In the genomic region with DNA sequence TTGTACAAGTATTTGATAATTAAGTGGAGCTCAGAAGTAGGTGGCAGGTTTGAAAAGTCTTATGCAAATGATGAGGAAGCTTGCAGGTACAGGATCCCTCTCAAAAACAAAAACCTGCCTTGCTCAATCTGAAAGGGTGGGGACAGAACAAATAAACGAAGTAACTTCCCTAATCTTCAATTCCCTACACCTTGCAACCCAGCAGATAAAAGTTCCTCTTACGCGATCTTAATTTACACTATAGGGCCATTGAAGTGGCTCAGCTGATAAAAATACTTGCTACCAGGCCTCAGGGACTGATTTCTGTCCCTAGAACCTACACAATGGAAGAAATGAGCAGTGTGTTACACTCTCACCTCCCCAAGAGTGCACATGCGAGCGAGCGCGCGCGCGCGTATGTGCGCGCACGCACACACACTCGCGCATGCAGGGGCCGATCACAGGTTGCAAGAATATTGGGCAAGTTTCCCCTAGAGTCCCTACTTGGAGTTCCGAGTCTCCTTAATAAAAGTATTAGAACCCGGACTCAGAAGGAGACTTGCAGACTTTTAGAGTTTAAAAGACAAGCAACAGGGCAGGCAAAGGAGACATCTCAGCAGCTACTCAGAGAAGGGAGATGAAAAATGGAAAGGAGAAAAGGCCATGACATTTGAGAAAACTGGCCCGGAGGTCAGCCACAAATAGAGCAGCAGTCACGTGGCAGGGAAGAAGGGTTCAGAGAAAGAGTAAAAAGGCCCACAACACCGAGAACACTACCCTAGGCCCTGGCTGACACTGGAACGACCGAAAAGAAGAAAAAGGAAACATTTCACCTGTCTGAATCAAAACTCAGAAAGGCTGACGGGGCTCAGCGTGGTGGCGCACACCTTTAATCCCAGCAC, we compare ENCODE assay signal across 22 mouse cellular contexts. TPM values are rescaled to one million over a fixed set of nuclear protein-coding genes. Genes with fewer than 3 reads are reported as not detected.
DNase-seq lines count a peak whose midpoint lies in the region; ATAC-seq and TF ChIP-seq lines count a peak whose summit lies in the region.
"Had no signal": no experiment of that assay in that cellular context is flagged by ENCODE, and none has a peak within 500 bp of the region (broad histone marks: within the 10 kb centered on the region; RNA-seq: fewer than 3 reads in every experiment).

No protein-coding gene starts in this region.

- no peak overlapping the region; the same call in 1 of the 2 replicates for H3K4me2 ChIP-seq in liver, postnatal 0 days (ENCODE audit: low read depth, low read length)
- H3K4me2 ChIP-seq: heart, embryonic 13.5 days; kidney, embryonic 15.5 days; limb, embryonic 15.5 days; neural tube, embryonic 12.5 days had no signal

- H3K27me3 ChIP-seq in E14TG2a.4 (ENCODE audit: insufficient read depth, low read length) (no peaks in the 10 kb centered on the region), MEL (ENCODE audit: control insufficient read depth in 1 of 2, insufficient read depth in 2 of 2, low read length in 2 of 2) (no peaks in the 10 kb centered on the region)
- no peaks in the 10 kb centered on the region for H3K27me3 ChIP-seq in liver, postnatal 0 days (ENCODE audit: insufficient read depth, low read length)
- H3K27me3 ChIP-seq: limb, embryonic 15.5 days; neural tube, embryonic 12.5 days had no signal

- no peak overlapping the region for H3K9ac ChIP-seq in MEL (ENCODE audit: control insufficient read depth, low read depth, low read length, poor library complexity, severe bottlenecking)
- H3K9ac ChIP-seq in liver, postnatal 0 days (replicated peaks), result no peak overlapping the region
- H3K9ac ChIP-seq: forebrain, postnatal 0 days; heart, embryonic 13.5 days; kidney, embryonic 15.5 days; limb, embryonic 15.5 days; neural tube, embryonic 12.5 days had no signal

- no peak for TF ChIP-seq RAD21 in MEL (IDR thresholded peaks at IDR 0.05; ENCODE audit: low read depth, low read length)

- WGBS in liver, postnatal 0 days (ENCODE audit: insufficient replicate concordance), result 78% methylated on average over 27 of the region's 27 CpGs

- H3K4me3 ChIP-seq in E14TG2a.4 (replicated peaks; ENCODE audit: low read length) (peak overlapping the region; percentile 55), MEL (ENCODE audit: control insufficient read depth in 1 of 2, insufficient read depth in 1 of 2, low read depth in 2 of 2, low read length in 2 of 2) (peak overlapping the region in 1 of 2 experiments; percentile 3; a peak in 1 of 4 replicates)
- no peak overlapping the region for H3K4me3 ChIP-seq in liver, postnatal 0 days (ENCODE audit: low read depth, low read length)
- H3K4me3 ChIP-seq: erythroblast, embryonic 14.5 days; heart, embryonic 13.5 days; kidney, embryonic 15.5 days; limb, embryonic 15.5 days; midbrain, embryonic 10.5 days; neural tube, embryonic 12.5 days had no signal

- H3K79me2 ChIP-seq in MEL (ENCODE audit: control insufficient read depth, insufficient read depth, low read length, poor library complexity), result no peaks in the 10 kb centered on the region

- H3K36me3 ChIP-seq in E14TG2a.4 (ENCODE audit: insufficient read depth, low read length) (no peaks in the 10 kb centered on the region), MEL (ENCODE audit: control insufficient read depth in 1 of 2, insufficient read depth in 2 of 2, low read length in 2 of 2) (peaks cover 0 to 6% of the 10 kb centered on the region in 2 experiments; a peak in 2 of 4 replicates)
- H3K36me3 ChIP-seq in liver, postnatal 0 days (replicated peaks; ENCODE audit: insufficient read depth, low read length), result no peaks in the 10 kb centered on the region
- H3K36me3 ChIP-seq: heart, embryonic 13.5 days; kidney, embryonic 15.5 days; limb, embryonic 15.5 days; midbrain, embryonic 10.5 days; neural tube, embryonic 12.5 days had no signal

- no peaks in the 10 kb centered on the region for H3K9me3 ChIP-seq in E14TG2a.4 (ENCODE audit: low read length)
- no peaks in the 10 kb centered on the region for H3K9me3 ChIP-seq in MEL (replicated peaks; ENCODE audit: insufficient read depth, low read length)
- no peaks in the 10 kb centered on the region for H3K9me3 ChIP-seq in liver, postnatal 0 days (ENCODE audit: low read length)
- H3K9me3 ChIP-seq: heart, embryonic 13.5 days; kidney, embryonic 15.5 days; limb, embryonic 15.5 days; midbrain, embryonic 10.5 days; neural tube, embryonic 12.5 days had no signal

- TF ChIP-seq POLR2A in MEL (IDR thresholded peaks at IDR 0.05; ENCODE audit: control insufficient read depth in 1 of 2, insufficient read depth in 1 of 2, low read depth in 1 of 2, low read length in 2 of 2, poor library complexity in 1 of 2), result no peak

- no peak for ATAC-seq in liver, postnatal 0 days
- ATAC-seq: forebrain, postnatal 0 days had no signal

- TF ChIP-seq EP300 in MEL (IDR thresholded peaks at IDR 0.05; ENCODE audit: low read depth in 1 of 2, low read length in 2 of 2), result peak; percentile 80 to 82
- peak; percentile 26; the same call in 1 of the 2 replicates for TF ChIP-seq EP300 in liver, postnatal 0 days (IDR thresholded peaks at IDR 0.05; ENCODE audit: low read depth)

- H3K27ac ChIP-seq in MEL (ENCODE audit: control insufficient read depth, low read depth, low read length), result no peak overlapping the region
- H3K27ac ChIP-seq in liver, postnatal 0 days (ENCODE audit: low read depth), result no peak overlapping the region
- H3K27ac ChIP-seq: heart, embryonic 13.5 days; kidney, embryonic 15.5 days; limb, embryonic 15.5 days; midbrain, embryonic 10.5 days; neural tube, embryonic 12.5 days; stomach, postnatal 0 days had no signal

- H3K4me1 ChIP-seq in E14TG2a.4 (replicated peaks; ENCODE audit: low read depth, low read length) (peaks cover 51% of the 10 kb centered on the region), MEL (ENCODE audit: control insufficient read depth in 1 of 2, insufficient read depth in 2 of 2, low read length in 2 of 2) (peaks cover 0 to 4% of the 10 kb centered on the region in 2 experiments; a peak in 2 of 4 replicates)
- H3K4me1 ChIP-seq in liver, postnatal 0 days (ENCODE audit: insufficient read depth), result peaks cover 8% of the 10 kb centered on the region
- H3K4me1 ChIP-seq: kidney, embryonic 15.5 days; limb, embryonic 15.5 days; midbrain, embryonic 10.5 days; neural tube, embryonic 12.5 days had no signal

- TF ChIP-seq CTCF in E14TG2a.4 (conservative IDR thresholded peaks at IDR 0.05; ENCODE audit: low read length) (no peak), MEL (IDR thresholded peaks at IDR 0.05 in 2 of 3, conservative IDR thresholded peaks at IDR 0.05 in 1 of 3; ENCODE audit: control insufficient read depth in 1 of 3, insufficient read depth in 1 of 3, low read depth in 2 of 3, low read length in 3 of 3, poor library complexity in 1 of 3, severe bottlenecking in 1 of 3) (no peak)
- no peak for TF ChIP-seq CTCF in liver, postnatal 0 days (IDR thresholded peaks at IDR 0.05; ENCODE audit: low read depth)

- DNase-seq in MEL (ENCODE audit: low read depth, low spot score), result peak; percentile 67
- DNase-seq in adrenal gland, postnatal 36 days, result peak; percentile 48 to 60
- DNase-seq in liver, postnatal 0 days, result no peak
- DNase-seq in urinary bladder, postnatal 36 days (ENCODE audit: low spot score in 2 of 2), result no peak
- DNase-seq in lung, postnatal 36 days, result no peak
- no peak for DNase-seq in gastrocnemius, postnatal 10 days
- DNase-seq: cerebellum, adult 11-12 months; forebrain, postnatal 0 days; heart, adult 11 months; heart, postnatal 4 days; layer of hippocampus, postnatal 36 days; lung, postnatal 10 days; right cerebral cortex, postnatal 25 days; thymus, postnatal 36 days had no signal

TF ChIP-seq in MEL, 35 proteins besides CTCF, POLR2A, EP300 and RAD21:
- TF ChIP-seq RCOR1 (IDR thresholded peaks at IDR 0.05; ENCODE audit: low read depth, low read length) (peak; percentile 93), JUND (IDR thresholded peaks at IDR 0.05; ENCODE audit: low read depth, low read length) (no peak), SIN3A (IDR thresholded peaks at IDR 0.05; ENCODE audit: low read length) (peak; percentile 54; the same call in 1 of the 2 replicates), GATA1 (IDR thresholded peaks at IDR 0.05; ENCODE audit: low read depth, low read length) (peak; percentile 87), TCF12 (IDR thresholded peaks at IDR 0.05; ENCODE audit: low read depth, low read length) (peak; percentile 87), GABPA (IDR thresholded peaks at IDR 0.05; ENCODE audit: low read depth, low read length) (no peak), BHLHE40 (IDR thresholded peaks at IDR 0.05; ENCODE audit: borderline replicate concordance, low read depth, low read length) (peak; percentile 16; the same call in 1 of the 2 replicates), ZNF384 (IDR thresholded peaks at IDR 0.05; ENCODE audit: low read depth, low read length) (0 out of 2 replicates have a peak, but pooled peaks have one; percentile 29), ETS1 (IDR thresholded peaks at IDR 0.05; ENCODE audit: low read depth, low read length) (peak; percentile 75), USF1 (IDR thresholded peaks at IDR 0.05; ENCODE audit: low read depth, low read length) (peak; percentile 57; the same call in 1 of the 2 replicates), MAX (IDR thresholded peaks at IDR 0.05; ENCODE audit: low read length) (no peak), UBTF (IDR thresholded peaks at IDR 0.05; ENCODE audit: borderline replicate concordance, insufficient read depth, low read depth, low read length) (0 out of 2 replicates have a peak, but pooled peaks have one; percentile 55), MAFK (IDR thresholded peaks at IDR 0.05; ENCODE audit: borderline replicate concordance, low read depth, low read length) (0 out of 2 replicates have a peak, but pooled peaks have one; percentile 38), E2F4 (IDR thresholded peaks at IDR 0.05; ENCODE audit: borderline replicate concordance, low read depth, low read length) (no peak), TAL1 (IDR thresholded peaks at IDR 0.05; ENCODE audit: low read length) (peak; percentile 46; the same call in 1 of the 2 replicates), HCFC1 (IDR thresholded peaks at IDR 0.05; ENCODE audit: low read depth, low read length) (no peak)

RNA-seq across cellular contexts. Expression of a gene that starts 6.7 kb away (rescaled TPM):
- 2.2 and 2.4 TPM in 2 replicates for total RNA-seq in MEL (2012; rRNA removed)
- polyA plus RNA-seq in MEL (2012; ENCODE audit: insufficient read depth in 1 of 2, insufficient read length in 2 of 2, low read depth in 1 of 2, low replicate concordance in 2 of 2, missing spikeins in 1 of 2), result 1 to 10 TPM in 1 of 2 experiments, not detected in 1; 7.6 TPM
- 10 to 100 TPM; 16.9 to 18.3 TPM for total RNA-seq in adrenal gland, postnatal 36 days (2021)
- polyA plus RNA-seq in liver, postnatal 0 days (2015; fragmentation: Nextera tagmentation; extraction: Ambion mirVana), result 2.0 and 2.3 TPM in 2 replicates
- 1 to 10 TPM; 3.7 to 4.7 TPM for total RNA-seq in gastrocnemius, postnatal 10 days (2021)

Comparison
In these comparisons a context has a peak if more than half of its experiments do, and no peak if none do; other contexts are left out.
1. DNase-seq: peak in MEL (single experiment) and adrenal gland, postnatal 36 days (2 of 2); none in liver, postnatal 0 days (single experiment), urinary bladder, postnatal 36 days (0 of 2), lung, postnatal 36 days (single experiment) and gastrocnemius, postnatal 10 days (single experiment).